Mouse (Mus musculus): ENCODE measurements around the gene Aspdh.

Gene Aspdh

DNA sequence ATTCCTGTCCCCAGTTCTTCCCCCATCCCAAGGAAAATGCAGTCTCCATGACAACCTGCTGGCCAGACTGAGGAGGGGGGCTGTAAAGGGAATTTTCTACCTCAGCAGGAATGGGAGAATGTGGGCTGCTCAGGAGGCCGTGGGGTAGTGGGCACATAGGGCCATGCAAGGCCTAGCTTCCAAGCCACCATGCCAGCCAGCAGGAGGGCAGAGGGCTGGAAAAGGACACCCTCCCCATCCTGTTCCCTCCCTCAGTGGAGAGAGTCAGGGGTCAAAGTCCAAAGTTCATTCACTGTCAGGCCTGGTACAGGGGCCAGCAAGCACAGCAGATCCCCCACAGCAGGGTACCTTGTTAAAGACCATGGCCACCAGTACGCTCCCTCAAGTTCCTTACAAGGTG lies at the start of gene Aspdh:
TSS of gene Aspdh (plus strand) at position 281 of the 400 bp plus-strand sequence.
- DNase-seq = no peak

GRCm38 (mm10) chr7:44427666-44428065 lies 37.5 kb upstream of the Aspdh start:
- no peak for DNase-seq

DNA sequence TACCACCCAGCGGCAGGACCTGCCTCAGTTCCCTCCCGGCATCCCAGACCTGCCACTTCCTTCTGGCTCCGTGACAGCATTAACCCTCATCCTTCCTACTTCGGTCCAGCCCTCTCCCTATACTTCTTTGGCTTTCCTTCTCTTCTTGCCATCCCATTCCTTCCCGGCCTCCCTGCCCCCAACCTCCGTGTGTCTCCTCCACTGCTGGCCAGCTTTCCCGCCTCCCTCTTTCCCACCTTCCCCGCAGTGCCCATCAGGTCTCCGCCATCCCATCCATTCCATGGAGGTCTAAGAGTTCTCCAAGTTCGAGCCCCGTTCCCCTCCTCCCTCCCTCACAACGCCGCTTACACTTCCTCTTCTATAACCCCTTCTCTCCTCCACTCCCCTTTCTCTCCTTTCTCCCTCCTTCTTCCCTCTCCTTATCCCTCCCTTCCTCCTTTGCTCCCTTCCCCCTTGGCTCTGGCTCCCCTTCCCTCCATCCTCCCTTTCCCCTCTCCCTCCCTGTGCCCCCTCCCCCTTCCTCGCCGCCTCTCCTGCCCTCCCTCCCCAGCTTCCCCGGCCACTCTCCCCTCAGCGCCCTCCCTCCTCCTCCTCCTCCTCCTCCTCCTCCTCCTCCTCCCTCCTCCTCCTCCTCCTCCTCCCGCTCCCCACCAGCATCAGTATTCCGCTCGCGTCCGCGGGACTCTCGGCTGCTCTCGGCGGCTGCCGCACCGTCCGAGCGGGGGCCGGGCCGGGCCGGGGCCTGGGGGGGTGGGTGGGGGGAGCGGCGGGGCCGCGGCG lies 36.8 kb upstream of the Aspdh start:
- DNase-seq = no peak

- no peak for DNase-seq
Observed at GRCm38 (mm10) chr7:44428968-44429521, 36.1 kb upstream of the Aspdh start, which contains the start of gene Lrrc4b. Gene Lrrc4b (plus strand): TSS chr7:44429018.

DNA sequence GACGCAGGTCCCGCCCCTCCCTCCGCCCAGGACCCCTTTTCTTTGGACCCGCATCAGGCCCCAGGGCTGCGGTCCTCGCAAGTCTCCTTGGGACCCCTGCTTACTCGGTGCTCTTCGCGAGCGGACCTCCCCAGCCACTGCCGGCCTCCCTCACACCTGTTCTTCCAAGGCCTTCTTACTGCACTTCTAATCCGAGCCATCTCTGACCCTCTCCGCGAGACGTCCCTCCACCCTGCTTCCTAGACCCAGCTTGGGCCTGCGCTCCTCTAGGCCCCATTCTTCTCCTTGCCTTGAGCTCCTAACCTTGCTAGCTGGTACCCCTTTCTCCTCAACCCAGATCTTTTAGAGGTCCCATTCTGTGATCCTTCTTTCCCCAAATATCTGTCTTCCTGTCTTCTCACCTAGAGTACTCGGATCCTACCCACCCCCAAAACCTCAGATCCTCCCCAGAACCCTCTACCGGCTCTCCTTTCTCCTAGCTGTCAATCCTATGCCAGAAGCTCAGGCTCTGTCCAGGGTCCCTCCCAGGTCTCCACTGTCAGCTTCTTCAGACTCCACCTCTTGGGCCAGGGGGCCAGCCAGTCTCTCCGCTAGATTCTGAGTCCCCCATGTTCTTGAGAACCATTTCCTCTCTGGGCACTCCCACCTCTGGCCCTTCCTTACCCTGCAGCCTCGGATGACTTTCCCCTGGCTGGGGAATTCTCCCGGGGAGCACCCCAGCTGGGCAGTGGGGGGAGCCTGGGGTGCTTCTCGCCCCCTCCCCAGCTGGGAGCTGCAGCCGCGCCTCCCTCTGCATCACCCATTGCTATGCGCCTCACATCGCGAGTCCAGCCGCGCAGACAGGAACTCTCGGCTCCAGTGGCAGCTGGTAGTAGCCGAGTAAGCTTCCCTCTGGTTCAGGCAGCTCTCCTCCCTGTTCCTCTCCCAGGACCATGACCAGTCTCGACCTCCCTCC lies 35.4 kb upstream of the Aspdh start:
- no peak for DNase-seq

GRCm38 (mm10) chr7:44432550-44432949 lies 32.6 kb upstream of the Aspdh start:
- DNase-seq = no peak

DNA sequence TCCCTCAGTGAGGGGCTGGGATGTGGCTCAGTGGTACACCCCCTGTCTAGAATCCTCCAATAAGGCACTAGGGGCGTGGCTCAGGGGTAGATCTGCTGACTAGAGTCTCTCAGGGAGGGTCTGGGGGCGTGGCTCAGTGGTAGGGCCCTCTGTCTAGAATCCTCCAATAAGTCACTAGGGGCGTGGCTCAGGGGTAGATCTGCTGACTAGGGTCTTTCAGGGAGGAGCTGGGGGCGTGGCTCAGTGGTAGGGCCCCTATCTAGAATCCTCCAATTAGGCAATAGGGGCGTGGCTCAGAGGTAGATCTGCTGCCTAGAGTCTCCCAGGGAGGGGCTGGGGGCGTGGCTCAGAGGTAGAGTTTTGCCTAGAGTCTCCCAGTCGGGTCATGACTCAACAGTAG lies 31.8 kb upstream of the Aspdh start:
- DNase-seq = no peak

DNA sequence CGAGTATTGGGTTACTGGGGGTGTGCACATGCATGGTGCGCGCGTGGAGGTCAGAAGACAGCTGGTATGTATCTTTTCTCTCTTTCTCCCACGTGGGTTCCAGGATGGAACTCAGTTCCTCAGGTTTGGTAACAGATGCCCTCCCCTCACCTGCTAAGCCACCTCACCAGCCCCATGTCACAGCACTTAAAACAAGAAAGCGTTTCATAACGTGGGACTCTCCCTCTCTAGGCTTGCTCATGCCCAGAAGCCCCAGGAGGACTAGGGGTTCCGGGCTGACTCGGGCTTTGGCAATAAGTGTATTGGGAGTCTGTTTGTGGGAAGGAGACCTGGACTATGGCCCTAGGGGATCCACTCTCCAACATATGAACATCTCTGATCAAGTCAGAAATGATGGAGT lies 31.1 kb upstream of the Aspdh start:
- no peak for DNase-seq

DNA sequence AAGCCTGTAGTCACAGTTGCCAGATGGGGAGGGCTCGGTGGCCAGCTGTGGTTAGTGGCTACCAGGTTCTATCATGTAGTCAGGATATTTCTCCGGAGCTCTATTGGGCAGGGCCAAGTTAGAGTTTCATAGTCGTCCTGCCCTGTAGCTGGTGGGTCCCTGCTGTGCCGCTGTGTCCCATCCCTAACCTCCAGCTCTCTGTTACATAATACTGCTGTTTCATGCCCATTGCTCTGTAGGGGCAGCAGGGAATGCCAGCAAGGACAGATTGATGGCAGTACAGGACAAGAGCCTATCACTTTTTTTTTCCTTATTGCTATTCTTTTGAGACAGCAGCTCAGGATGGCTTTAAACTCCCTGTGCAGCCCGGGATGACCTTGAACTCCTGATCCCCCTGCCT lies 29.4 kb upstream of the Aspdh start:
- DNase-seq = no peak

- DNase-seq = no peak
Observed at GRCm38 (mm10) chr7:44436267-44436666, 28.9 kb upstream of the Aspdh start.

DNA sequence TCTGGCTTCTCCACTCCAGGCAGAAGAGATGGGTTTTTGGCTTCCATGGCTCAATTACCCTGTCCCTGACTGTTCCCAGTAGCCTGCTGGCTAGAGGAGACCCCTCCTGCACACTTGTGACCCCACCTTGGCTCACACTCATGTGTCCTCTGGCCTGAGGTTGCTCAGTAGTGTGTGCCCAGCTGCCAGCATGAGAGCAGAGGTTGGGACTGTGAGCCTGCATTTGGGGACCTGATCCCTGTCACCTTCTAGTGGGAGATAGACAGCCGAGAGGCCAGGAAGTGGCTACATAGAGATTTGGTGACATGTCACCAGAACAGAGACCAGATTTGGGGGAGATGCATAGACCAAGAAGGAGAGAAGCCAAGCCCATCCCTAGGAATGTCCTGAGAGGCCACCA lies 28.0 kb upstream of the Aspdh start:
- DNase-seq = no peak

GRCm38 (mm10) chr7:44437933-44438332 lies 27.3 kb upstream of the Aspdh start:
- no peak for DNase-seq

- no peak for DNase-seq
Observed at GRCm38 (mm10) chr7:44439696-44440095, 25.5 kb upstream of the Aspdh start.

DNA sequence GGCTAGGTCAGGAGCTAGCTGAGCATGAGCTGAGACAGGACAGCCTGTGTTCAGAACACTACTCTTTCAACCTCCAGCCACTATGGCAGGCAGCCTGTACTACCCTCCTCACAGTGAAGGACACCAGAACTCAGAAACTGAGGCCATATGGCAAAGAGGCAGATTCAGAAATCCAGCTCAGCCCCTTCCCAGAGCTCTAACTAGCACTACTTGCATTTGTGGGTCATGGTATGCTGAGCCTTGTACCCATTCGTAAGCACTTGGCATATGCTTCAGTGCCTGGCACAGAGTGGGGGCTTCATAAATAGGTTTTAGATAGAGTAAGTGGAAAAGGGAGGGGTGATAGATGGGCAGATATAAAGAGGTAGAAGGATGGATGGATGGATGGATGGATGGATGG lies 24.7 kb upstream of the Aspdh start:
- no peak for DNase-seq

GRCm38 (mm10) chr7:44441180-44441579 lies 24.0 kb upstream of the Aspdh start:
- no peak for DNase-seq

- DNase-seq = no peak
Observed at GRCm38 (mm10) chr7:44441648-44442109, 23.5 kb upstream of the Aspdh start.

DNA sequence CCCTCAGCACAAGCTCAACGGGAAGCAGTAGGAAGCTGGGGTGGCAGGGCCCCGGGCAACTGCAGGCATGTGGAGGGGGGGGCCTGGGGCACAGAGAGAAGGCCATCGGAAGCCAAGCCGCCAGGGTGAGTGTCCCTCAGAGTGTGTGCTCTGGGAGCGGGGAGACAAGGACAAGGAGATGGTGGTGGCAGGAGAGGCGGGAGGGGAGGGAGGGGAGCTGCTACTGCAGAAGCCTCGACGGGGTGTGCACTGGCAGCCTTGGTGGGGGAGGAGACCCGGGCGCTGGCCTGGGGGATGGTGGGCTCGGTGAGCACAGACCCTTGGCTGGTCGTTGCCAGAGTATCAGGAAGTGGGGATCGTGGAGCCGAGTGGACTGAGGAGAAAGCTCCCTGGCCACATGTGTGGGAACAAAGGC lies 22.8 kb upstream of the Aspdh start:
- DNase-seq = no peak

DNA sequence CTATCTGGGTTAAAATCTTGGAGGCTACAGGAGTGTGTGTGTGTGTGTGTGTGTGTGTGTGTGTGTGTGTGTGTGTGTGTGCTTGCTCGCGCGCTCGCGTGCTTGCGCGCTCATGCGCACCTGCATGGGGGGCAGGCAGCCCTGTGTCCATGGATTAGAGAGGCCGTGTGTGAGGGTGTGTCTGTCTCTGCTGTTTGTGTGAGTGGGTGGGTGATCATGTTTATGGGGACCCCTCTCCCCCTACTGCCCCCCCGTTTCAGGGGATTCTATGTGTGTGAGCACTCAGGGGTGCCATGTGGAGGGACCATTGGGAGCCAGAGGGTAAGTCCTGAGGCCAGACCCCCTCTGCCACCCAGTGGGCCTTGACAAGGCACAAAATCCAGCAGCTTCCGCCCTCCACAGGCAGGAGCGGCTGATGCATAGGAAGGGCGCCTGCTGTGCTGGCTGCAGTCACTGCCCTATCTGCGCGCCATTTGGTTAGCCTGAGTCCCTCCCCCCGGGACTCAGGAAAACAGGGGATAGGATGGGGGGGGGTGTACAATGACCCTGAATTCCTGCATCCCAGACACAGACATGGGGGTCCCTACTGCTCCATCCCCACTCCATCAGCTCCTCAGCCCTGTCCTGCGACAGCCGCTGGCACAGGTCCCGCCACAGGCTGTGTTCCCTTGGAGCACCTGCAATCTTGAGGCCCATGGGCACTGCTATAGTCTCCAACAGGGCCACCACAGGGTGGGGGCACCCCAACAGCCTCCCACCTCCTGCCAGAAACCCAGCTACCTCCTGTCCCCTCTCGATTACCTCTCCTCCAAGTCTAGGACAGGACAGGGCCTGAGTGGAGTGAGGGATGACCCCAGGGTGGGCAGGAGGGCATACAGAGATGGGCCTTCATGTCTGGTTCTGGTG lies 21.7 kb upstream of the Aspdh start:
- no peak for DNase-seq

GRCm38 (mm10) chr7:44444886-44445527 lies 20.2 kb upstream of the Aspdh start:
- DNase-seq = no peak

DNA sequence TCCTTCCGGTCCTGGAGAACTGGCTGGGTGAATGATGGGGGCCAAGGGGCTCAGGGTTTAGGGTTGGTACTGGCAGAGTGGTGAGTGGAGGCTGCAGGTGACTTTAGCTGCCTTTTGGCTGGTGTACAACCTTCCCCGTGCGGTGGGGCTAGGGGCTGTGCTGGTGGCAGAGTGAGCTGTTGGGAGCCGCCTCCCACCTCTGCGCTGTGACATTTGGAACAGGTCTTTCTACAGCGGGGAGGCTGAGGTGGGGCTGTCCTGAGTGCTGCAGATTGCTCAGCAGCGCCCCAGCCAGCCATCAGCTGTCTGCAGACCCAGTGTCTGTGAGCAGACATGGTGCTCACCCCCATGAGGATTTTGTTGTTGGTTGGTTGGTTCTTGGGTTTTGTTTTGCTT lies 19.7 kb upstream of the Aspdh start:
- no peak for DNase-seq

DNA sequence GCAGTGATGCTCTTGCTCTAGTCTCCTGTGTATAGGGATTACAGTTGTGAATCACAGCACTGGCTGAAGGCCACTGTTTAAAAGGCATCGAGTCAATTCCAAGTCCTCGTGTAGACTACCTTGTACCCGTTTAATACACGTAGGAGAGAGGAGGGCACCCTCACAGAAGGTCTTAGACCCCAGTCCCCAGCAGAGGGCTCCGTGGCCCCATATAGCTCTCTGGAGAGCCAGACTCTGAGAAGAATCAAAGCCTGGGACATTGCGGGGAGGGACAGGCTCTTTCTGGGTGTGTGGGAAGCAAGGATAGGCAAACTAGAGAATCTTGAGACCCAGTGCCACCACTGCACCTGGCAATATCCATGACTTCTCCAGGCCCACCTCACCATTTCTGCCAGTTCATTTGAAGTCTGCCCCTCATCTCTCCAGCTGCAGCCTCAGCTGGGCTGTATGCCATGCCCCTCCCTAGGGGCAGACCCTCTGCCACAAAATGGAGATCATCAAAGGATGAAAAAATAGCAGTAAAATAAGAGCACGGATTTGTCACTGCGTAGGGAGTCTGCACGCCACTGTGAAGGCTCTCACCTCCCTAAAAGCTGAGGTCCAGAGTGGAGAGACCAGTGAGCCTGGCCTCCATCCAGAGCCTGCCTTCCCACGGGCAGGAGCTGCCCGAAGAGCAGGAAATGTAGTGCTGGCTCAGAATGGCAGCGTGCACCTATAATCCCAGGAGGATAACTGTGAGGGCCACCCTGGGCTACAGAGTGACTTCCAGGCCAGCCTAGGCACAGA lies 18.9 kb upstream of the Aspdh start:
- no peak for DNase-seq
